Mouse (Mus musculus) liver, embryonic 14.5 days (tissue): ENCODE results near the gene Myom1. TPM values are rescaled to one million over a fixed set of nuclear protein-coding genes. Genes with fewer than 3 reads are reported as not detected.
A peak's percentile ranks its signal among the peaks of the same experiment; 100 is the strongest.

Experiments
- ATAC-seq: fragments of 200-750 bp; cut with Nextera tagmentation; 2 replicates; pipeline ENCODE4 v1.8.0; 2017; ENCODE audit warnings: moderate number of reproducible peaks, mild to moderate bottlenecking, moderate library complexity; ENCODE audit not compliant: insufficient read depth
- DNase-seq, 3 experiments: peaks; one replicate each; pipeline ENCODE4 v3.0.0-alpha.2; 2012 to 2013; ENCODE audit warnings: low read depth in 3 of 3, low spot score in 3 of 3
- H3K27ac ChIP-seq: fragments of 300-500 bp; sonication (generic); 2 replicates; pipeline ENCODE4 v1.5.1; 2014; ENCODE audit warnings: moderate library complexity, mild to moderate bottlenecking, control low read depth, inconsistent platforms
- H3K27me3 ChIP-seq: fragments of 300-500 bp; sonication (generic); 2 replicates; pipeline ENCODE4 v1.6.1; 2014; ENCODE audit warnings: mild to moderate bottlenecking, low read length, moderate library complexity; ENCODE audit not compliant: control insufficient read depth, insufficient read depth
- H3K36me3 ChIP-seq: fragments of 300-500 bp; sonication (generic); replicated peaks from 2 replicates; pipeline ENCODE4 v1.6.1; 2014; ENCODE audit warnings: low read depth; ENCODE audit not compliant: control insufficient read depth, insufficient read depth
- H3K4me1 ChIP-seq, 2 experiments: fragments of 200-500 bp in 1 of 2; fragments of 300-500 bp in 1 of 2; sonication (generic) in 1 of 2; replicated peaks; 2 replicates each; pipeline ENCODE4 v1.6.1; 2012 to 2014; ENCODE audit warnings: antibody characterized with exemption in 1 of 2, inconsistent platforms in 1 of 2, low read length in 1 of 2; ENCODE audit not compliant: control insufficient read depth in 2 of 2, insufficient read depth in 2 of 2
- H3K4me2 ChIP-seq: fragments of 300-500 bp; sonication (generic); 2 replicates; pipeline ENCODE4 v1.6.1; 2014; ENCODE audit warnings: low read depth, mild to moderate bottlenecking, control low read depth, moderate library complexity
- H3K4me3 ChIP-seq, 2 experiments: fragments of 200-500 bp in 1 of 2; fragments of 300-500 bp in 1 of 2; sonication (generic) in 1 of 2; 2 replicates each; pipeline ENCODE4 v1.5.1; 2012 to 2014; ENCODE audit warnings: low read depth in 2 of 2, low read length in 2 of 2, mild to moderate bottlenecking in 2 of 2, control low read depth in 1 of 2, inconsistent platforms in 1 of 2, moderate library complexity in 1 of 2; ENCODE audit not compliant: insufficient read depth in 1 of 2
- H3K9ac ChIP-seq: fragments of 300-500 bp; sonication (generic); replicated peaks from 2 replicates; pipeline ENCODE4 v1.6.1; 2014; ENCODE audit warnings: mild to moderate bottlenecking, control low read depth, moderate library complexity
- H3K9me3 ChIP-seq: fragments of 300-500 bp; sonication (generic); 2 replicates; pipeline ENCODE4 v1.6.1; 2016; ENCODE audit warnings: low read length, mixed read lengths; ENCODE audit not compliant: control insufficient read depth
- CTCF ChIP-seq: IDR thresholded peaks from 2 replicates; pipeline ENCODE4 v1.5.1; 2016; ENCODE audit warnings: antibody characterized with exemption, low read depth, control low read depth
- EP300 ChIP-seq: IDR thresholded peaks from 2 replicates; pipeline ENCODE4 v1.6.1; 2016; ENCODE audit warnings: antibody characterized with exemption, low read depth
- WGBS: fragments of 180-500 bp; shearing (Covaris S2); extraction: QIAGEN DNeasy Blood & Tissue Kit; methylation state at CpG from one replicate; pipeline ENCODE4 v1.1.7; 2014; ENCODE audit not compliant: insufficient replicate concordance; 5-methylcytosine and 5-hydroxymethylcytosine counted together
- polyA plus RNA-seq, 2 experiments: library from polyadenylated mRNA; depleted of rRNA in 1 of 2; stranded (reverse) in 1 of 2; unstranded in 1 of 2; fragments of >200 nt; fragmentation: Nextera tagmentation in 1 of 2; extraction: Ambion mirVana in 1 of 2; gene quantifications; 2 replicates each; pipeline versions ENCODE4 v1.2.1 to v1.2.3; 2012 to 2014

Gene Myom1
- polyA plus RNA-seq, 2 experiments = 1.6 to 2.6 TPM

GRCm38 (mm10) chr17:71046856-71047255 is 44.4 kb downstream of the Myom1 start:
- TF ChIP-seq CTCF = no peak
- TF ChIP-seq EP300 = no peak
- no peaks in the 10 kb centered on the region for H3K36me3 ChIP-seq
- H3K4me2 ChIP-seq = no peak overlapping the region
- no peak overlapping the region for H3K4me3 ChIP-seq
- H3K27ac ChIP-seq = no peak overlapping the region
- ATAC-seq = no peak
- H3K27me3 ChIP-seq = no peaks in the 10 kb centered on the region
- H3K9ac ChIP-seq = no peak overlapping the region
- 77% methylated on average over 4 of the region's 4 CpGs for WGBS
- H3K4me1 ChIP-seq = no peaks in the 10 kb centered on the region
- no peak for DNase-seq
- no peaks in the 10 kb centered on the region for H3K9me3 ChIP-seq

GRCm38 (mm10) chr17:71049292-71049691 is 46.9 kb downstream of the Myom1 start:
- Histone ChIP-seq H3K4me3 (no peak overlapping the region), H3K36me3 (no peaks in the 10 kb centered on the region), H3K4me2 (no peak overlapping the region), H3K27ac (no peak overlapping the region), H3K9me3 (no peaks in the 10 kb centered on the region), H3K9ac (no peak overlapping the region), H3K27me3 (no peaks in the 10 kb centered on the region), H3K4me1 (peaks cover 0 to 5% of the 10 kb centered on the region in 2 experiments; a peak in 1 of 4 replicates)
- WGBS = 68% methylated on average over 8 of the region's 8 CpGs
- ATAC-seq (no peak), DNase-seq (no peak)
- no peak for TF ChIP-seq EP300
- TF ChIP-seq CTCF = no peak

DNA sequence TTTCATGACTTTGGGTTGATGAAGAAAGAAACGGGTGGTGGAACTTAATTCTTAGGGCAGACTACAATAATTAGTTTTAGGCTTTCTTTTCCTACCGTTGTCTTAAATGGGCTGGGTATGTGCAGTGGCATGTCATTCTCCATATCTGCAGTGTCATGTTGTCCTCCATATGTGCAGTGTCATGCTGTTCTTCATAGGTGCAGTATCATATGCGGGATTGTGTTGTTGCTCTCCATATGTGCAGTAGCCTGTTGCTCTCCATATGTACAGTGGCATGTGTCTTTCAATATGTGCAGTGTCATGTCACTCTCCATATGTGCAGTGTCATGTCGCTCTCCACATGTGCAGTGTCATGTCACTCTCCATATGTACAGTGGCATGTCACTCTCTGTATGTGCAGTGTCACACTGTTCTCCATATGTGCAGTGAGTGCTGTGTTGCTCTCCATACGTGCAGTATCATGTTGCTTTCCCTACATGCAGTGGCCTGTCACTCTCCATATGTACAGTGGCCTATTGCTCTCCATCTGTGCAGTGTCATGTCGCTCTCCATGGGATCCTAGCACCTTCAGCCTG is 50.8 kb downstream of the Myom1 start:
- Histone ChIP-seq H3K4me1 (peaks cover 0 to 11% of the 10 kb centered on the region in 2 experiments; a peak in 2 of 4 replicates), H3K9ac (no peak overlapping the region), H3K4me3 (no peak overlapping the region), H3K27me3 (no peaks in the 10 kb centered on the region), H3K4me2 (no peak overlapping the region), H3K27ac (no peak overlapping the region), H3K9me3 (no peaks in the 10 kb centered on the region), H3K36me3 (no peaks in the 10 kb centered on the region)
- ATAC-seq = peak; percentile 59; the same call in 1 of the 2 replicates
- DNase-seq = no peak
- TF ChIP-seq CTCF = no peak
- no peak for TF ChIP-seq EP300
- WGBS = 68% methylated on average over 6 of the region's 6 CpGs

GRCm38 (mm10) chr17:71055203-71055894 is 52.9 kb downstream of the Myom1 start:
- H3K4me1 ChIP-seq = peaks cover 0 to 11% of the 10 kb centered on the region in 2 experiments; a peak in 2 of 4 replicates
- ATAC-seq (no peak), DNase-seq (no peak)
- no peak for TF ChIP-seq CTCF
- no peak for TF ChIP-seq EP300
- no peak overlapping the region for H3K4me2 ChIP-seq
- H3K36me3 ChIP-seq = no peaks in the 10 kb centered on the region
- H3K27ac ChIP-seq = no peak overlapping the region
- no peaks in the 10 kb centered on the region for H3K9me3 ChIP-seq
- 68% methylated on average over 8 of the region's 8 CpGs for WGBS
- H3K4me3 ChIP-seq = no peak overlapping the region
- H3K27me3 ChIP-seq = no peaks in the 10 kb centered on the region
- H3K9ac ChIP-seq = no peak overlapping the region

DNA sequence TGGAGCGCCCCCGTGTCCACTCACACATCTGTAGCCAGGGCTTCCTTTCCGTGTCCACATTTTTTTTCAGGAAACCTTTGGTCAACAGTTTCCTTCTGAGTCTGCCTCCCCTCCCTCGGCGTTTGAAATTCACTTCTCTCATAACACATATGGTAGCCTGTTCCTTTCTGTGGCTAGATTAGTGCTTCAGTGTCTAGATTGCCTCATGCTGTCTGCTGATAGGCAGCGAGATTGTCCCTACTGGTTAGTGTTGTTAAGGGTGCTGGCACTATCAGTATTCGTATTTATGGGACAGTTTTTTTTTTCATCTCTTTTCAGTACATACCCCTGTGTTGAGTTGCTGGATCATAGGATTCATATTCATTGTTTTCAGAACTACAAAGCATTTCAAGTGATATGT is 54.0 kb downstream of the Myom1 start:
- Histone ChIP-seq H3K27me3 (no peaks in the 10 kb centered on the region), H3K27ac (no peak overlapping the region), H3K9me3 (no peaks in the 10 kb centered on the region), H3K4me3 (no peak overlapping the region), H3K4me2 (no peak overlapping the region), H3K36me3 (no peaks in the 10 kb centered on the region), H3K4me1 (peaks cover 0 to 11% of the 10 kb centered on the region in 2 experiments; a peak in 2 of 4 replicates), H3K9ac (no peak overlapping the region)
- WGBS = 10% methylated on average over 7 of the region's 7 CpGs
- DNase-seq = peak in 2 of 3 experiments; percentile 20 to 26
- TF ChIP-seq EP300 = peak; percentile 47; the same call in 1 of the 2 replicates
- no peak for TF ChIP-seq CTCF
- peak; percentile 45; the same call in 1 of the 2 replicates for ATAC-seq
